Mouse (Mus musculus) embryonic fibroblast, embryonic 13.5 days (primary cell): ENCODE measurements at regions not wholly inside any gene's neighbourhood (a gene's known extent, or its start where the extent isn't known, plus 50 kb on each side); places are given as distances from the start of the nearest gene placed in this dataset.

Source experiments
- CTCF ChIP-seq: IDR thresholded peaks from 2 replicates; pipeline ENCODE4 v1.5.1; 2011; ENCODE audit warnings: mild to moderate bottlenecking, control low read depth, low read length, moderate library complexity, borderline replicate concordance; ENCODE audit not compliant: insufficient read depth
- POLR2A ChIP-seq: IDR thresholded peaks from 2 replicates; pipeline ENCODE4 v1.6.1; 2011; ENCODE audit warnings: low read depth, mild to moderate bottlenecking, control low read depth, low read length, moderate library complexity

DNA sequence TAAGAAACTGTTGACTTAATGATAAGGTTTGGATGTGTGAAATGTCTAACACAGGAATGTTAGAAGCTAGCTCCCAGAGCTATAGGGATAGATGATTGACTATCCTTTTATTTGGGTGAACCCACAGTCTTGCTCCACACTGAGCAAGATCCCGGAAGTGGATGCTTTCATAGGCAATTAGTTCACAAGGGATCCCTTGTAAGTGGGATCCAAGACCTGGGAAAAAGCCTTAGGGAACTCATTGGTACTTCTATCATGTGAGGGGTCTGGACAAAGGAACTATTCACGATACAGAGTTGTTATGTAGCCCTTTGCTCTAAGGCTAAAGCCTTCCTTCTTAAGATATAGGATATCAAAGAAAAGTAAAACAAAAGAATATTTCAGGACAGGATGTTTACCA lies 245.9 kb upstream of the Mon1b start:
- TF ChIP-seq POLR2A (no peak), CTCF (no peak)
